Mouse (Mus musculus) embryo, embryonic 10 days (tissue): ENCODE results near the gene Olfr1233.

Source experiments
- DNase-seq: peaks from one replicate; pipeline ENCODE4 v3.0.0-alpha.2; 2015; ENCODE audit warnings: low spot score

Olfr1233 gene

DNA sequence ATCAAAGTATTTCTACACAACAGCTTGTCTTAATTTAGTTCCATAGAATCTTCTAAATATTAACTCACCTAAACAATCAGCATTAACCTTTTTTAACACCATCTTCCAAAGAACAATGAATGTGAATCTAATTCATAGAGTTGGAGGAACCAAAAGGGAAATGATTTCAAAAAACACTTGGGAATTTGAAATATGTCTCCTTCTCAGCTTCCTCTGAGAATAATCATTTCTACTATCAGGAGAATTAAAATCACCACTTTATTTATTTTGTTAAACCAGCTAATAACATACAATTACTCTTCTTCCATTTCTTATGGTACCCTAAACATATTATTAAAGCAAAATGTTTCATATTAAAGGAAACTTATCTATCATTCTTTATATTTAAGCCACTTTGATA, at the start of gene Olfr1233:
Gene Olfr1233, minus strand, starts transcription at position 101 of the 400 bp plus-strand sequence.
- no peak for DNase-seq

DNA sequence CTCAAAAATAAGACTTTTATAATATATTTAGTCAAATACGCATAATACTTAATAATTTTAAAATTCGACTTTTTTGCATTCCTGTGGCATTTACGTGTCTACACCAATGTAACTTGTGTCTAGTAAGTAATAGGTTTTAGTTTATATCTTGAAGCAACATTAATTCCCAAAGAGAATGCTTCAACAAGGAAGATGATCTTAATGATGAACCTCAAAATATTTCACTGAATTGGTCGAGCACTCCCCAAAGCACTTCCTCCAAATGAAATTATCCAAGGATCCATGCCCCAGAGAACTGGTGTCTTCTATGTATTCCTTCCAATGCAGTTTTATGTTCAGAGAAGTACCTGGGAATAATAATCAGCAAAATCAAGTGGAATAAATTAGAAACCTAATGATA, 22.6 kb upstream of the Olfr1233 start, which contains the start of gene Olfr1234:
Gene Olfr1234, minus strand, starts transcription at position 101 of the 400 bp plus-strand sequence.
- no peak for DNase-seq

DNA sequence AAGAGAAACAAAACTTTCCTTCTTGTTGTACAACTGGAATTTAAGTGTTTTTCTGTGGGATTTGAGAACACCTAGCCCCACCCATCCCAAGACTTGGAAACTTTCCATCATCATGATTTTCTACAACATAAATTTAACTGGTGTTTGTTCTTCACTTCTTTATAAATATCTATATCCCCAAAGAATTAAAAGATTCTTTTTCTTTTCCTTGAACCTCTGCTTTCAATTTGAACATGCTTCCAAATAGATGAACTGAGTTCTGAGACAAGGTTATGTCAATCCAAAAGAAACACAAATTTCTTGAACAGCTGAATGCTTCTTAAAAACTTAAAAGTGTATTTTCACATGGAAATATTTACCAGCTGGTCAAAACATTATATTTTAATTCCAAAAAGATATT, 12.6 kb downstream of the Olfr1233 start, which contains the start of gene Olfr1232:
Gene Olfr1232, minus strand, starts transcription at position 101 of the 400 bp plus-strand sequence.
- DNase-seq = no peak

DNA sequence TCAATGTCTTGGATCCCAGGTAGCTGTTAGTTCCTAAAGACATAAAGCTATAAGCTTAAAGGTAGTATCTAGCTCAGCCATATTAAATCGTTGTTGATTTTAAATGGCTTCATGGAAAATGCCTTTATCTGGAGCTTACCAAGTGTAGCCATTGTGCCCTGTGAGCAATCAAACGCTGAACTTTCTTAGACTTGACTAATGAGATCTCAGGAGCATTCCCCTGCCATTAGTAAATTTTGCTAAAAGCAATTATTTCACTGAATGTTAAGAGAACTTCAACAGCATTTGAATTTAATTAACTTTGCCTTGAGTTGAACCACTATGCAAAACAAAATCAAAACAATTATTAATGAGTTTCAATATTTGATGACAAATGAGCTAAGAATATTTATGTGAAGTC, 35.2 kb downstream of the Olfr1233 start, which contains the start of gene Olfr1231:
Gene Olfr1231, minus strand, starts transcription at position 101 of the 400 bp plus-strand sequence.
- no peak for DNase-seq

DNA sequence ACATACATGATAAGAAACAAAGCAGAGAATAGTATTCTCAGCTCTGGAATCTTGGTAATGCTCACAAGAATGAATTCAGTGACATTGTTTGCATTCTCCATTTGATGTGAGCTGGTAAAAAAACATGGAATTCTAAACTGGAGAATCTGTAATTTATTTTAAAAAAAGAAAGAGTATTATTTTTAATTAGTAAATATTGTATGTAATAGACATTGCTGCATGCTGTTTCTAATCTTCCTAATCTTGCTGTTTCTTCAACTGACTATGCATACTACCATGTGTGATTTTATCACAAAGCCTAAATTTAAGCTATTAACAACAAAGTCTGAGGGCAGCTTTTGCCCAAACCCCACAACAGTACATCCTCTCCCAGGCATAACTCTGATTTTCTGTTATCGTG, 45.0 kb downstream of the Olfr1233 start, which contains the start of gene Olfr1230:
Gene Olfr1230, minus strand, starts transcription at position 101 of the 400 bp plus-strand sequence.
- no peak for DNase-seq

DNA sequence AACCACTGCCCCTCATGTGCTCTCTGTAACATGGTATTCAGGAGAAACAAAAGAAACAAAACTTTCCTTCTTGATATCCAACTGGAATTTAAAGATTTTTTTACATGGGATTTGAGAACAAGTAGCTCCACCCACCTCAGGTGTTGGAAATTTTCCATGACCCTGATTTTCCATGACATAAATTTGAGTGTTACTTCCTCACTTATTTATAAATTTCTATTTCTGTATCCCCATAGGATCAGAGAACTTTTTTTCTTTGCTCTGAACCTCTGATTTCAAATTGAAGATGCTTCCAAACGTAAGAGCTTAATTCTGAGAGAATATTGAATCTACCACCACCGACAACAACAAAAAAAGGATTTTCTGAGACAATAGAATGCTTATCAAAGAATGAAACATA, 54.3 kb downstream of the Olfr1233 start, which contains the start of gene Olfr1229:
Gene Olfr1229, minus strand, starts transcription at position 101 of the 400 bp plus-strand sequence.
- DNase-seq = no peak
